Mouse (Mus musculus): ENCODE measurements around the gene Fut8. TPM values are rescaled to one million over a fixed set of nuclear protein-coding genes. Genes with fewer than 3 reads are reported as not detected.

Gene Fut8
- 36.5 and 36.6 TPM in 2 replicates for polyA plus RNA-seq (2015; fragmentation: Nextera tagmentation; extraction: Ambion mirVana)

GRCm38 (mm10) chr12:77237950-77238530 is at the start of gene Fut8:
Fut8 (plus strand) TSS chr12:77238125.
- peak; percentile 86 for DNase-seq (ENCODE audit: low spot score)

DNA sequence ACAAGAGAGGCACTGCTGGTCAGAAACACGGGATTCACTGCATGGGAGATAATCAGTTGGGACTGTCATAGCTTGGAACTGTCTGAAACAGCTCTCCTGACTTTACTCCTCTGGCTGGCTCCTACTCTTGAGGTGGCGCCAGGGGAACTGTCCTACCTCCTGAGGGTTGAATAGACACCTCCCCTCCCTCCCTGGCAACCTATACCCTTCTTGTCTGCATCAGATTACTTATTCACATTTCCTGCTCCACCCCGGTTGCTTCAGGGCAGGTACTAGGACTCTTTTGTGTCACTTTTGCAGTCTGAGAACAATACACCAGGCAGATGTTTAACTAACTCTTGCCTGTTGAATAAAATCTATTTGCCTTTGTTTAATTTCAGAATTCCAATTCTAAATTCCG is 48.8 kb upstream of the Fut8 start:
- no peak for DNase-seq (ENCODE audit: low spot score)

DNA sequence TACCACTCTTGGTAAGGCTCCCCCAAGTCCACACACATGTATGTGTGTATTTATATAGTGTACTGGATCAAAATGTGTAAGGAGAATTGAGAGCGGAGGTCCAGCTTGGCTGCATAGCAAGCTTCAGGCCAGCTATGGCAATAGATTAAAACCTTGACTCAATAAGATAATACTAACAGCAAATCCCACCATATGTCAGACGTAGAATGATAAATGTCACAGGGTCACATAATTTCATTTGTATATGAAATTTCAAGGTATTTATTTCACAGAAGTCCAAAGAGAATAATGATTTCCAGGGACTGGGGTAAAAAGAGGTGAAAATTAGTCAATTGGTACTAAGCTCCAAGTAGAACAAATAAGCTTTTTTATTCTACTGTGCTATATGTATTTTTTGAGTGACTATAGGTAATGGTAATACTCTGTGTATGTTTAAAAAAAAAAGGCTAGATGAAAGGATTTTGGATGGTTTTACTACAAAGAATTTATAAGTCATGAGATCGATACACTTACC is 47.9 kb upstream of the Fut8 start:
- no peak for DNase-seq (ENCODE audit: low spot score)

DNA sequence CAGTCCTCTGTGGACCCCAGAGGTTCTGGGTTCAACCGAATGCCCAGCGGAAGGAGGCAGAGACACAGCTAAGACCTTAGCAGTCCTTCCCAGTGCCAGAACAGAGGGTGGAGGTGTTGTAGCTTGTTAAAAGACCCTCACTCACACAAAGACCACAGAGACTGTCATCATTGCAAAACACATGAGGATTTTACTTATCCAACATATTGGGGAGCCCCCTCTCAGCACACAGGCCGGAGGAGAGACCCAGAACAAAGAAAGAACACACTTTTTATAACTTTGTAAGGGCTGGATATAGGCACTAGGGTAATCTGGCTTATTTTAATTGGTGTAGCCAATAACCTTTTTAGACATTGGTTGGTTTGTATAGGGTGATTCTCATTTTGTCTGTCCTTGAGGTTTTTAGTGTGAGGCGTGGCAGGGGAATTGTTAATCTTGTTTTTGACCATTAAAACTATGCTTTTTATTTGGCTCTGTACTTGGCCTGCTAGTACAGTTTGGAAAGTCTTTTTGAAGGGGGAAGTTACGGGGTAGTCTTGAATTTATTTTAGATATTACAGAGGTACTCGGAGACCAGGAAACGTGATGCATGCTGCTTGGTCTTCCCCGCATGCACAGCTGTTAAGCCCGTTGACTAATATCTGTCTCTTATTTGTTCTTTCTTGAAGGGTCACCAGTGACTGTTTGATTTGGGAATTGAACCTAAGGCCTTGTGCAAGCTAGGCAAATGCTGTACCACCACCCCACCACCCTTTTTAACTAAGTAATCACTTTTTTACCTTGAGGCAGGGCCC is 46.2 kb upstream of the Fut8 start:
- DNase-seq (ENCODE audit: low spot score), result no peak

DNA sequence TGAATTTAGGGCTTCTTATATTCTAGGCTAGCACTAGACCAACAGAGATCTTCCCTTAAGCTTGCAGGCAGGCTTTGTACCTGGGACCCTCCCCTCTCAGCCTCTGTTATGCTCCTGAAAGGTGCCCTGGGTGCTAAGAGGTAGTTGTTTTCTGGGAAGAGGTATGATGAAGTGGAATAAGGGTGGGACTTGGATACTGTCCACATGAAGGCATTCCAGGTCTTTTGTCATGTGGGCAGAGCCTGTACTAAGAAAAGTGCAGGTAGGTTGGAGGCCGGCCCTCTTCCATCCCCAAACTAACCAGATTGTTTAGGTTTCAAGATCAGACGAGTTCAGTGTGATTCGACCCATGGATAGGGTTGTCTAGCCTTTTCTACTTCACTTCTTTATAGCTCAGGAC is 45.2 kb upstream of the Fut8 start:
- no peak for DNase-seq (ENCODE audit: low spot score)

GRCm38 (mm10) chr12:77193225-77193716 is 44.7 kb upstream of the Fut8 start:
- peak; percentile 57 for DNase-seq (ENCODE audit: low spot score)

GRCm38 (mm10) chr12:77195044-77195443 is 42.9 kb upstream of the Fut8 start:
- DNase-seq (ENCODE audit: low spot score), result peak; percentile 28

GRCm38 (mm10) chr12:77196529-77197095 is 41.3 kb upstream of the Fut8 start:
- DNase-seq (ENCODE audit: low spot score), result no peak

- DNase-seq (ENCODE audit: low spot score), result peak; percentile 41
Measured at GRCm38 (mm10) chr12:77197121-77197599, 40.8 kb upstream of the Fut8 start.

GRCm38 (mm10) chr12:77198253-77198652 is 39.7 kb upstream of the Fut8 start:
- DNase-seq (ENCODE audit: low spot score), result no peak

- no peak for DNase-seq (ENCODE audit: low spot score)
Measured at GRCm38 (mm10) chr12:77201461-77202143, 36.3 kb upstream of the Fut8 start.

GRCm38 (mm10) chr12:77203136-77203535 is 34.8 kb upstream of the Fut8 start:
- DNase-seq (ENCODE audit: low spot score), result no peak

DNA sequence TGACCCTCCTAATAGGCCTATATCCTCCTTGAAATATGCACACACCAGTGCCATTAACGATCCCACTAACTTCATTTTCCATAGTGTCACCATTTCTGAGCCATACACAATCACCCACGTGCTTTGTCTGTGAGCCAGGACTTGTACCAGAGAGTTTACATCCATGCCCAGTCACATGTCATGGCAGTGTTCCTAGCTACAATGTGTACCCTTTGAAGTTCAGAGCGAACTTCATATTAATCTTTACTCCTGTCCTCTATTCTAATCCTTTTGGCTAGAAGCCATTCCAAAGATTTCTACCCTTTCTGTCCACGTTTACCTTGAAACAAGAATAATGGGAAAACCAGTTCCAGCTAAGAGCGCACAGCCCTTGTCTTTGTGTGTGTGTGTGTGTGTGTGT is 31.1 kb upstream of the Fut8 start:
- DNase-seq (ENCODE audit: low spot score), result no peak

DNA sequence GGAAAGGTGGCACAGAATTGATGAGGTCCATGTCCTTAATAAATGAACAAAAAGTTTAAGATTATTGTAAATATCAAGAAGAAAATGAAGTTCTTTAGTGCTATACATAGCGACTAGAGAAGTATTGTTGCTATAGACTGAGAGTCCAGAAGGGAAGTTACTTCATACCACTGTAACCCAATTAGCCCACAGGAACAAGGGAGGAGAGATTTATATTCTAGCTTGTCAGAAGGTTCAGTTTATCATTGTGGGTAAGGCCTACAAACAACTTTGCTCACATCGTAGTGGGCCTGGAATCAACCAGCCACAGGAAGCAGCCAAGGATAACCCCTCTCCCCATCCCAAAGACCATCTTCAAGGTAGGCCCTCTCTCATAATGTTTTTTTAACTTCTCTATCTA is 29.9 kb upstream of the Fut8 start:
- DNase-seq (ENCODE audit: low spot score), result no peak

DNA sequence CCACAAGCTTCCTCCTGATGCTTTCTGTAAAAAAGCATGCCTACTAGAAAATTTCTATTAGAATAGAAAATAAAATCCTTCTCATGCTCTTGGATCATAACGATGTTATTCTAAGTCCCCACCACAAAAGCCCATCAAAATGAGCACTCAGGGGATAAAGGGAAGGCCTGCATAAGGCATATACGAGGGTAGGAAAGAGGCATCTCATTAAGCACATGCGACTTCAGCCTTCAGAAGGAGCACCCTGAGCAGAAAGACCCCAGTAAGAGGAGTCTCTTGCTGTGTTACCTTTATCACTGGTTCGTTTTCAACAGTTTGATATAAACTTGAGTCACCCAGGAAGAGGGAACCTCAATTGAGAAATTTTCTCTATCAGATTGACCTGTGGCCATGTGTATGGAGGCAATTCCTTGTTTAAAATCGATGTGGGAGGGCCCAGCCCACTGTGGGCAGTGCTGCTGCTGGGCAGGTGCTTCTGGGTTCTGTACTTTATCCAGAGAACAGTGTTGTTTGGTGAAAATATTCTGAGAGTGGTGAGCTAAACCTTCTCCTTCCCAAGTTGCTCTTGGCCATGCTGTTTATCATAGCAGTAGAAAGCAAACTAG is 29.2 kb upstream of the Fut8 start:
- no peak for DNase-seq (ENCODE audit: low spot score)

DNA sequence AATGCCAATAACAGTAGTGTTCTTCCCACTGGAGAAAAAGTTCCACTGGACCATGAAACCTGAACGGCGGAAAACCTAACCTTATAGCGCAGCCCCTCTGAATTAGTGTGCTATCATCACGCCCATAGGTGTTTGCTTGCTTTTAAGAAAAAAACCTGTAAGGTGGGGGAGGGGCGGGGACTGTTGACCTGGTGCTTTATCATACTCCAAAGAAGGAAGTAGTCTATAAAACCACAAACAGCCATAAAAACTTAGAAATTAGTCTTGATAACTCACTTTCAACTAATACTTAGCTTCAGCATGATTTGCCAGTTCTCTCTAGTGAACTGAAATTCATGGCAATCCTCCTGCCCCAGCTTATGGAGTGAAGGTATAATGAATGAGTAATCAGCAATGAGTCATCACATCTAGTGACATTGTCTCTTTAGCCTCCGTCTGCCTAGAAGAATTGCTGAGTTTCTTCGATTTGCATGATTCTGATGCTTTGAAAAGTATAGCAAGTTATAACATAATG is 26.2 kb upstream of the Fut8 start:
- DNase-seq (ENCODE audit: low spot score), result no peak

DNA sequence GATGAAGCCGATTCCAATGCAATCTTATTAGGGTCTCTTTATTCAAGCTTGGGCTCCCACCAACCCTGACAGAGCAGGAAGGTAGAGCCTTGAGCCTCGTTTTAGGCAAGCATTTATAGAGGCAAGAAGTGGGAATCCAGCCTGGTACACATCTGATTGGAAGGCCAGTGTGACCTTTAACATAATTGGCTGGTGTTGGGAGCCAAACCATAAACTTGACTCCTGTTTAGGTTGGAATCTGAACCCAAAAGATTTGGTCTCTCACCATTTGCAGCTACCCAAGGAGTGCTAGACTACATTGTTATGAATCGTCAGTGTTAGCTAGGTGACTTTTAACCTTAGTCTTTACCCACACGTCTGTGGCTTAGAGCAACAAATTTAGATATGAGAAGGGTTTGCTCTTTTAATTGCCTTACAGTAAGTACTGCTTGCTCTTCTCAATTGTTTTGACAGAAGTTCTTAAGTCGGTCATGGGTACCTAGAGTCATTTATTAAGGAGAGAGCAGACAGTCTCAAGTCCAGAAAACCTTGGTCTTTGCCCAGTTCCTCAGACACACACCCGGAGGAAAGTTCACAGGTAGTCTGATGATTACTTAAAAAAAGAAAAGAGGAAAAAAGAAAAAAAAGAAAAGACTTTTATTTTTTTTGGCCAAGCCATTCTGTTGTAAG is 23.9 kb upstream of the Fut8 start:
- no peak for DNase-seq (ENCODE audit: low spot score)

GRCm38 (mm10) chr12:77214565-77214909 is 23.4 kb upstream of the Fut8 start:
- no peak for DNase-seq (ENCODE audit: low spot score)

DNA sequence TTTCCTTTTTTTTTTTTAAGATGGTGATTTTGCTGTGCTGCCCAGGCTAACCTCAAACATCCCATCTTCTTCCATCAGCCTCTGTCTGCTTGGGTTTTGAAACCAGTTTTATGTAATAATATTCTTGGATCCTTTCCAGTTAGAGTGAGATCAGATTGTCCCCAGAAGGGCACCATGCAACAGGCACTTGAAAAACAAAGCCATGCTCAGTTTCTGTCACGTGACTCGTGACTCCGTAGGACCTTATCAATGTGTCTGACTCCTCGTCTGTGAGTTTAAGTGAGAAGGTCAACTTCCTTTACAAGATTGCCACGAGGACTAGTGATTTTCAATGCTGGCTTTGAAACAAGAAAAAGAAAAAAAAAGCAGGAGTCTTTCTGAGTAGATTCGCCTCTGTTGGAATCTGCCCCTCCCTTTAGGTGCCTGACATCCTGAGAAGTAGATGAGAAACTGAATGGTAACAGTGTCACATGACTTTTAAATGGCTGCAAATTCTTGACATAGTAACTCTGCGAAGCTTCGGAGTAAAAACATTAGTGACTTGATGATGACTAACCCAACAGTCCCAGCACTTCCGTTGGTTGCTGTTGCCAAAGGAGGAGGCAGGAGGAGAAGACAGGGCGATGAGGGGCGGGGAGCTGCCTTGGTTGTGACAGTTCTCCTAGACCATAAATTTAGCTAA is 21.3 kb upstream of the Fut8 start:
- DNase-seq (ENCODE audit: low spot score), result no peak

DNA sequence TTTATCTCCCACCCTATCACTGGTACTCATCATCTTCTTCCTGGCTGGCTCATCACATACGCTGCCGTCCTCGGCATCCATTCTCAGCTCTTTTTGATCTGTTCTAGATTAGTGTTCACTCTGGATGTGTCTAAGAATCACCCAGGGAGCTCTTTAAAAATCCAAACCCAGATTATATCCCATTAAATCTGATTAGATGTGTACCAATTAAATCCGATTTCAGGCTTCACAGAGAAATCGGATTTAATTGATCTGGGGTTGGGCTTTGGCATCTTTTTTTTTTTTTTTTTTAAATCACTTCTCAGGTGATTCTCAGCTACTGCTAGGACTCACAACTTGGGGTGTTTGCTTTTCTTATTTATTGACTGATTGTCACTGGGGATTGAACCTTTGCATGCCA is 17.3 kb upstream of the Fut8 start:
- no peak for DNase-seq (ENCODE audit: low spot score)
